Mouse (Mus musculus): ENCODE measurements around the gene Fam240a. TPM values are rescaled to one million over a fixed set of nuclear protein-coding genes. Genes with fewer than 3 reads are reported as not detected.
A peak's percentile ranks its signal among the peaks of the same experiment; 100 is the strongest.

The Fam240a gene
- total and polyA plus RNA-seq, 3 experiments, result not detected

DNA sequence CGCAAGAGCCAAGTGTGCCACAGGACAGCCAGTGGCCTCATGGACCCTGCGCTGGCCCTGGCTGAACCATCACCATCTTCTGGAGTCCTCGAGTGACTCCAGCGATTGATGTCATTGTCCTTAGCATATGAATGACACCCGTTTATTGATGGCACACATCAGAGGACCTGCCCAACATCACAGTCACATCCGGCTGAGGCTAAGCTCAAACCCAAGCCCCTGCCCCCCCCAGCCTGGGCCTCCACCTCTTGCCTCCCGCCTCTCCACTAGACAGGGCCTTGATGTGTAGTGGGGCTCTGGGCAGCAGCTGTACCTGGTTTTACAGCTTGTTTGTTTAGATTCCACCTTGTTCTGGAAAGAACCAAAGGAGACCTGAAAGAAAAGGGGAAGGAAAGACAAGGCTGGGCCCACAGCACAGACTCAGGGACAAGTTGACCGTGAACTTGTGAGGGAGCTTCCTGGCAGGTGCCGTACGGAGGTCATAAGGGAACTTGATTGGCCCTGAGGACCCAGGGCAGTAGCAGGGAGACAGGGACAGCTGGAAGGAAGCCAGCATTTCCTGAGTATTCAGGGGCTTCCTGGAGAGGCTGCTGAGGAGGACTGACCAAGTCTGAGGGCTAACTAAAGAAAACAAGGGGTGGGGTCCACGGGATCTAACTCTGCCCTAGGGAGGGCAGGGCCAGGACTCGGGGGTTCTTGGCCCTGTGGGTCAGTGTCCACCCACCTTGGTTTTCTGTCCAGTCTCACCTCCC is 25.4 kb downstream of the Fam240a start:
- no peak overlapping the region for H3K9ac ChIP-seq (ENCODE audit: control insufficient read depth, low read depth, low read length, poor library complexity, severe bottlenecking)
- H3K4me1 ChIP-seq (ENCODE audit: control insufficient read depth in 1 of 2, insufficient read depth in 2 of 2, low read length in 2 of 2), result no peaks in the 10 kb centered on the region
- no peaks in the 10 kb centered on the region for H3K36me3 ChIP-seq (ENCODE audit: control insufficient read depth in 1 of 2, insufficient read depth in 2 of 2, low read length in 2 of 2)
- no peak overlapping the region for H3K4me3 ChIP-seq (ENCODE audit: control insufficient read depth in 1 of 2, insufficient read depth in 1 of 2, low read depth in 2 of 2, low read length in 2 of 2)
- no peak overlapping the region for H3K27ac ChIP-seq (ENCODE audit: control insufficient read depth, low read depth, low read length)
- no peaks in the 10 kb centered on the region for H3K9me3 ChIP-seq (replicated peaks; ENCODE audit: insufficient read depth, low read length)
- DNase-seq (ENCODE audit: low read depth, low spot score), result no peak
- H3K27me3 ChIP-seq (ENCODE audit: control insufficient read depth in 1 of 2, insufficient read depth in 2 of 2, low read length in 2 of 2), result no peaks in the 10 kb centered on the region
- TF ChIP-seq JUND (IDR thresholded peaks at IDR 0.05; ENCODE audit: low read depth, low read length) (no peak), TCF12 (IDR thresholded peaks at IDR 0.05; ENCODE audit: low read depth, low read length) (no peak), UBTF (IDR thresholded peaks at IDR 0.05; ENCODE audit: borderline replicate concordance, insufficient read depth, low read depth, low read length) (no peak), GATA1 (IDR thresholded peaks at IDR 0.05; ENCODE audit: low read depth, low read length) (no peak), KAT2A (conservative IDR thresholded peaks at IDR 0.05; ENCODE audit: low read depth, low read length) (no peak), POLR2AphosphoS2 (IDR thresholded peaks at IDR 0.05; ENCODE audit: low read length) (no peak), ZC3H11A (IDR thresholded peaks at IDR 0.05; ENCODE audit: low read depth, low read length) (no peak), CHD2 (IDR thresholded peaks at IDR 0.05; ENCODE audit: low read length) (no peak), ZMIZ1 (IDR thresholded peaks at IDR 0.05; ENCODE audit: low read depth, low read length) (no peak), MAZ (IDR thresholded peaks at IDR 0.05; ENCODE audit: low read depth, low read length) (no peak), POLR2A (IDR thresholded peaks at IDR 0.05; ENCODE audit: control insufficient read depth in 1 of 2, insufficient read depth in 1 of 2, low read depth in 1 of 2, low read length in 2 of 2, poor library complexity in 1 of 2) (no peak), ETS1 (IDR thresholded peaks at IDR 0.05; ENCODE audit: low read depth, low read length) (no peak), HCFC1 (IDR thresholded peaks at IDR 0.05; ENCODE audit: low read depth, low read length) (no peak), CTCF (IDR thresholded peaks at IDR 0.05 in 2 of 3, conservative IDR thresholded peaks at IDR 0.05 in 1 of 3; ENCODE audit: control insufficient read depth in 1 of 3, insufficient read depth in 1 of 3, low read depth in 2 of 3, low read length in 3 of 3, poor library complexity in 1 of 3, severe bottlenecking in 1 of 3) (no peak), MAFK (IDR thresholded peaks at IDR 0.05; ENCODE audit: borderline replicate concordance, low read depth, low read length) (no peak), RCOR1 (IDR thresholded peaks at IDR 0.05; ENCODE audit: low read depth, low read length) (no peak), SIN3A (IDR thresholded peaks at IDR 0.05; ENCODE audit: low read length) (no peak), ZKSCAN1 (IDR thresholded peaks at IDR 0.05; ENCODE audit: low read depth, low read length) (no peak)
- H3K79me2 ChIP-seq (ENCODE audit: control insufficient read depth, insufficient read depth, low read length, poor library complexity), result no peaks in the 10 kb centered on the region

- H3K27ac ChIP-seq (ENCODE audit: control insufficient read depth, low read depth, low read length), result no peak overlapping the region
Measured at GRCm38 (mm10) chr9:110890026-110890783, 26.5 kb downstream of the Fam240a start.

More at GRCm38 (mm10) chr9:110890026-110890783, 26.5 kb downstream of the Fam240a start:
- H3K9ac ChIP-seq (ENCODE audit: control insufficient read depth, low read depth, low read length, poor library complexity, severe bottlenecking), result no peak overlapping the region
- no peaks in the 10 kb centered on the region for H3K27me3 ChIP-seq (ENCODE audit: control insufficient read depth in 1 of 2, insufficient read depth in 2 of 2, low read length in 2 of 2)
- TF ChIP-seq CTCF (IDR thresholded peaks at IDR 0.05 in 2 of 3, conservative IDR thresholded peaks at IDR 0.05 in 1 of 3; ENCODE audit: control insufficient read depth in 1 of 3, insufficient read depth in 1 of 3, low read depth in 2 of 3, low read length in 3 of 3, poor library complexity in 1 of 3, severe bottlenecking in 1 of 3), result peak in 2 of 3 experiments; percentile 33 to 34; a peak in 3 of 6 replicates
- TF ChIP-seq TBP (IDR thresholded peaks at IDR 0.05; ENCODE audit: low read depth, low read length), result no peak
- H3K9me3 ChIP-seq (replicated peaks; ENCODE audit: insufficient read depth, low read length), result no peaks in the 10 kb centered on the region
- H3K4me3 ChIP-seq (ENCODE audit: control insufficient read depth in 1 of 2, insufficient read depth in 1 of 2, low read depth in 2 of 2, low read length in 2 of 2), result no peak overlapping the region
- no peaks in the 10 kb centered on the region for H3K4me1 ChIP-seq (ENCODE audit: control insufficient read depth in 1 of 2, insufficient read depth in 2 of 2, low read length in 2 of 2)
- no peaks in the 10 kb centered on the region for H3K79me2 ChIP-seq (ENCODE audit: control insufficient read depth, insufficient read depth, low read length, poor library complexity)
- no peak for DNase-seq (ENCODE audit: low read depth, low spot score)
- H3K36me3 ChIP-seq (ENCODE audit: control insufficient read depth in 1 of 2, insufficient read depth in 2 of 2, low read length in 2 of 2), result no peaks in the 10 kb centered on the region

All from MEL (cell line).